Mouse (Mus musculus) MEL (cell line): Measurements from ENCODE around the gene Ssr1. TPM values are rescaled to one million over a fixed set of nuclear protein-coding genes. Genes with fewer than 3 reads are reported as not detected.

Experiments
- DNase-seq: peaks from one replicate; pipeline ENCODE4 v3.0.0; 2011; ENCODE audit warnings: low read depth, low spot score
- H3K27ac ChIP-seq: 2 replicates; pipeline ENCODE4 v1.5.1; 2012; ENCODE audit warnings: low read depth, mild to moderate bottlenecking, control low read depth, low read length, moderate library complexity; ENCODE audit not compliant: control insufficient read depth
- H3K27me3 ChIP-seq, 2 experiments: fragments of 150-350 bp in 1 of 2; sonication (generic) in 1 of 2; 2 replicates each; pipeline ENCODE4 v1.6.1; 2012; ENCODE audit warnings: low read length in 2 of 2, mild to moderate bottlenecking in 2 of 2, improper control_type of control experiment in 1 of 2, moderate library complexity in 1 of 2; ENCODE audit not compliant: insufficient read depth in 2 of 2, control insufficient read depth in 1 of 2
- H3K36me3 ChIP-seq, 2 experiments: 2 replicates each; pipeline ENCODE4 v1.6.1; 2012 to 2014; ENCODE audit warnings: low read length in 2 of 2, improper control_type of control experiment in 1 of 2, inconsistent platforms in 1 of 2, mild to moderate bottlenecking in 1 of 2; ENCODE audit not compliant: insufficient read depth in 2 of 2, control insufficient read depth in 1 of 2
- H3K4me1 ChIP-seq, 2 experiments: fragments of 150-350 bp in 1 of 2; sonication (generic) in 1 of 2; 2 replicates each; pipeline ENCODE4 v1.6.1; 2012; ENCODE audit warnings: low read length in 2 of 2, improper control_type of control experiment in 1 of 2, mild to moderate bottlenecking in 1 of 2; ENCODE audit not compliant: insufficient read depth in 2 of 2, control insufficient read depth in 1 of 2
- H3K4me3 ChIP-seq, 2 experiments: fragments of 150-350 bp in 1 of 2; sonication (generic) in 1 of 2; 2 replicates each; pipeline ENCODE4 v1.5.1; 2012; ENCODE audit warnings: low read depth in 2 of 2, low read length in 2 of 2, mild to moderate bottlenecking in 2 of 2, moderate library complexity in 2 of 2, control low read depth in 1 of 2, improper control_type of control experiment in 1 of 2; ENCODE audit not compliant: control insufficient read depth in 1 of 2, insufficient read depth in 1 of 2
- H3K79me2 ChIP-seq: 2 replicates; pipeline ENCODE4 v1.6.1; 2012; ENCODE audit warnings: mild to moderate bottlenecking, low read length, moderate library complexity; ENCODE audit not compliant: control insufficient read depth, poor library complexity, insufficient read depth
- H3K9ac ChIP-seq: 2 replicates; pipeline ENCODE4 v1.6.1; 2012; ENCODE audit warnings: low read depth, mild to moderate bottlenecking, control low read depth, low read length, moderate library complexity; ENCODE audit not compliant: control insufficient read depth, poor library complexity, severe bottlenecking
- H3K9me3 ChIP-seq: fragments of 150-350 bp; sonication (generic); replicated peaks from 2 replicates; pipeline ENCODE4 v1.6.1; 2012; ENCODE audit warnings: mild to moderate bottlenecking, low read length, improper control_type of control experiment, moderate library complexity; ENCODE audit not compliant: insufficient read depth
- BHLHE40 ChIP-seq: IDR thresholded peaks from 2 replicates; pipeline ENCODE4 v1.6.1; 2012; ENCODE audit warnings: low read depth, mild to moderate bottlenecking, inconsistent platforms, low read length, improper control_type of control experiment, borderline replicate concordance
- CHD1 ChIP-seq: IDR thresholded peaks from 2 replicates; pipeline ENCODE4 v1.6.1; 2012; ENCODE audit warnings: low read depth, mild to moderate bottlenecking, inconsistent platforms, low read length, improper control_type of control experiment
- CHD2 ChIP-seq: IDR thresholded peaks from 2 replicates; pipeline ENCODE4 v1.6.1; 2011; ENCODE audit warnings: low read length, improper control_type of control experiment
- CTCF ChIP-seq, 3 experiments: IDR thresholded peaks in 2 of 3; conservative IDR thresholded peaks in 1 of 3; 2 replicates each; pipeline ENCODE4 v1.5.1; 2011 to 2012; ENCODE audit warnings: low read length in 3 of 3, low read depth in 2 of 3, mild to moderate bottlenecking in 2 of 3, improper control_type of control experiment in 1 of 3, inconsistent platforms in 1 of 3, mixed read lengths in 1 of 3, moderate library complexity in 1 of 3; ENCODE audit not compliant: control insufficient read depth in 1 of 3, insufficient read depth in 1 of 3, poor library complexity in 1 of 3, severe bottlenecking in 1 of 3
- E2F4 ChIP-seq: IDR thresholded peaks from 2 replicates; pipeline ENCODE4 v1.6.1; 2011; ENCODE audit warnings: low read depth, low read length, improper control_type of control experiment, borderline replicate concordance
- ELF1 ChIP-seq: IDR thresholded peaks from 2 replicates; pipeline ENCODE4 v1.6.1; 2014; ENCODE audit warnings: low read depth, mild to moderate bottlenecking, inconsistent platforms, low read length, improper control_type of control experiment, moderate library complexity
- EP300 ChIP-seq, 2 experiments: IDR thresholded peaks; 2 replicates each; pipeline ENCODE4 v1.6.1; 2011; ENCODE audit warnings: improper control_type of control experiment in 2 of 2, low read length in 2 of 2, low read depth in 1 of 2, mild to moderate bottlenecking in 1 of 2
- ETS1 ChIP-seq: IDR thresholded peaks from 2 replicates; pipeline ENCODE4 v1.6.1; 2012; ENCODE audit warnings: low read depth, mild to moderate bottlenecking, inconsistent platforms, low read length, improper control_type of control experiment, moderate library complexity
- GABPA ChIP-seq: IDR thresholded peaks from 2 replicates; pipeline ENCODE4 v1.6.1; 2012; ENCODE audit warnings: low read depth, mild to moderate bottlenecking, inconsistent platforms, low read length, improper control_type of control experiment, moderate library complexity
- GATA1 ChIP-seq: IDR thresholded peaks from 2 replicates; pipeline ENCODE4 v1.6.1; 2011; ENCODE audit warnings: low read depth, low read length, improper control_type of control experiment
- HCFC1 ChIP-seq: IDR thresholded peaks from 2 replicates; pipeline ENCODE4 v1.6.1; 2012; ENCODE audit warnings: low read depth, mild to moderate bottlenecking, inconsistent platforms, low read length, improper control_type of control experiment, moderate library complexity
- JUND ChIP-seq: IDR thresholded peaks from 2 replicates; pipeline ENCODE4 v1.6.1; 2011; ENCODE audit warnings: low read depth, mild to moderate bottlenecking, improper control_type of control experiment, low read length
- KAT2A ChIP-seq: conservative IDR thresholded peaks from 2 replicates; pipeline ENCODE4 v1.6.1; 2012; ENCODE audit warnings: low read depth, low read length, improper control_type of control experiment, inconsistent platforms
- MAFK ChIP-seq: IDR thresholded peaks from 2 replicates; pipeline ENCODE4 v1.6.1; 2011; ENCODE audit warnings: low read depth, mild to moderate bottlenecking, low read length, improper control_type of control experiment, borderline replicate concordance
- MAX ChIP-seq: IDR thresholded peaks from 2 replicates; pipeline ENCODE4 v1.6.1; 2011; ENCODE audit warnings: low read length, improper control_type of control experiment
- MAZ ChIP-seq: IDR thresholded peaks from 2 replicates; pipeline ENCODE4 v1.6.1; 2012; ENCODE audit warnings: low read depth, mild to moderate bottlenecking, inconsistent platforms, low read length, improper control_type of control experiment
- MEF2A ChIP-seq: IDR thresholded peaks from 2 replicates; pipeline ENCODE4 v1.6.1; 2014; ENCODE audit warnings: low read depth, mild to moderate bottlenecking, inconsistent platforms, low read length, improper control_type of control experiment; ENCODE audit not compliant: poor library complexity, insufficient replicate concordance, severe bottlenecking; ENCODE audit errors: extremely low read depth
- MYB ChIP-seq: IDR thresholded peaks from 2 replicates; pipeline ENCODE4 v1.6.1; 2011; ENCODE audit warnings: mild to moderate bottlenecking, low read depth, low read length, improper control_type of control experiment
- MYC ChIP-seq: IDR thresholded peaks from 2 replicates; pipeline ENCODE4 v1.6.1; 2011; ENCODE audit warnings: low read depth, mild to moderate bottlenecking, low read length, improper control_type of control experiment, moderate library complexity
- NELFE ChIP-seq: IDR thresholded peaks from 2 replicates; pipeline ENCODE4 v1.6.1; 2011; ENCODE audit warnings: low read depth, low read length, improper control_type of control experiment
- NRF1 ChIP-seq: IDR thresholded peaks from 2 replicates; pipeline ENCODE4 v1.6.1; 2014; ENCODE audit warnings: low read depth, mild to moderate bottlenecking, inconsistent platforms, low read length, improper control_type of control experiment, moderate library complexity; ENCODE audit not compliant: poor library complexity, insufficient read depth, severe bottlenecking
- POLR2A ChIP-seq, 2 experiments: IDR thresholded peaks; 2 replicates each; pipeline ENCODE4 v1.6.1; 2011 to 2012; ENCODE audit warnings: low read length in 2 of 2, mild to moderate bottlenecking in 2 of 2, control low read depth in 1 of 2, improper control_type of control experiment in 1 of 2, low read depth in 1 of 2, moderate library complexity in 1 of 2; ENCODE audit not compliant: control insufficient read depth in 1 of 2, insufficient read depth in 1 of 2, poor library complexity in 1 of 2
- POLR2AphosphoS2 ChIP-seq: IDR thresholded peaks from 2 replicates; pipeline ENCODE4 v1.6.1; 2011; ENCODE audit warnings: low read length, improper control_type of control experiment
- POLR2AphosphoS5 ChIP-seq: IDR thresholded peaks from 2 replicates; pipeline ENCODE4 v1.6.1; 2012; ENCODE audit warnings: low read depth, borderline replicate concordance, mild to moderate bottlenecking, inconsistent platforms, low read length, moderate library complexity, mixed read lengths
- RAD21 ChIP-seq: IDR thresholded peaks from 2 replicates; pipeline ENCODE4 v1.6.1; 2011; ENCODE audit warnings: mild to moderate bottlenecking, low read depth, low read length, improper control_type of control experiment
- RCOR1 ChIP-seq: IDR thresholded peaks from 2 replicates; pipeline ENCODE4 v1.6.1; 2012; ENCODE audit warnings: low read depth, mild to moderate bottlenecking, inconsistent platforms, low read length, improper control_type of control experiment
- SIN3A ChIP-seq: IDR thresholded peaks from 2 replicates; pipeline ENCODE4 v1.6.1; 2012; ENCODE audit warnings: low read length, improper control_type of control experiment, inconsistent platforms
- SMC3 ChIP-seq: IDR thresholded peaks from 2 replicates; pipeline ENCODE4 v1.6.1; 2011; ENCODE audit warnings: low read depth, low read length, improper control_type of control experiment
- TAL1 ChIP-seq: IDR thresholded peaks from 2 replicates; pipeline ENCODE4 v1.6.1; 2012; ENCODE audit warnings: mild to moderate bottlenecking, inconsistent platforms, low read length, moderate library complexity, mixed read lengths
- TBP ChIP-seq: IDR thresholded peaks from 2 replicates; pipeline ENCODE4 v1.8.0; 2011; ENCODE audit warnings: low read depth, low read length, improper control_type of control experiment
- TCF12 ChIP-seq: IDR thresholded peaks from 2 replicates; pipeline ENCODE4 v1.6.1; 2014; ENCODE audit warnings: low read depth, mild to moderate bottlenecking, inconsistent platforms, low read length, improper control_type of control experiment, moderate library complexity
- UBTF ChIP-seq: IDR thresholded peaks from 2 replicates; pipeline ENCODE4 v1.6.1; 2012; ENCODE audit warnings: low read depth, mild to moderate bottlenecking, inconsistent platforms, low read length, improper control_type of control experiment, moderate library complexity, borderline replicate concordance; ENCODE audit not compliant: insufficient read depth
- USF1 ChIP-seq: IDR thresholded peaks from 2 replicates; pipeline ENCODE4 v1.6.1; 2014; ENCODE audit warnings: low read depth, mild to moderate bottlenecking, inconsistent platforms, low read length, improper control_type of control experiment, moderate library complexity
- USF2 ChIP-seq, 2 experiments: IDR thresholded peaks; 2 replicates each; pipeline ENCODE4 v1.6.1; 2011 to 2012; ENCODE audit warnings: improper control_type of control experiment in 2 of 2, low read length in 2 of 2, borderline replicate concordance in 1 of 2, inconsistent platforms in 1 of 2, low read depth in 1 of 2, mild to moderate bottlenecking in 1 of 2; ENCODE audit not compliant: insufficient read depth in 1 of 2
- ZC3H11A ChIP-seq: IDR thresholded peaks from 2 replicates; pipeline ENCODE4 v1.6.1; 2012; ENCODE audit warnings: low read depth, mild to moderate bottlenecking, inconsistent platforms, low read length, improper control_type of control experiment
- ZKSCAN1 ChIP-seq: IDR thresholded peaks from 2 replicates; pipeline ENCODE4 v1.6.1; 2012; ENCODE audit warnings: low read depth, mild to moderate bottlenecking, inconsistent platforms, low read length, improper control_type of control experiment, moderate library complexity
- ZMIZ1 ChIP-seq: IDR thresholded peaks from 2 replicates; pipeline ENCODE4 v1.6.1; 2012; ENCODE audit warnings: low read depth, mild to moderate bottlenecking, inconsistent platforms, low read length, improper control_type of control experiment, moderate library complexity
- ZNF384 ChIP-seq: IDR thresholded peaks from 2 replicates; pipeline ENCODE4 v1.6.1; 2012; ENCODE audit warnings: low read depth, mild to moderate bottlenecking, inconsistent platforms, low read length, improper control_type of control experiment
- polyA plus RNA-seq, 2 experiments: library from polyadenylated mRNA; stranded (reverse) in 1 of 2; unstranded in 1 of 2; fragments of >175 nt in 1 of 2; fragments of >200 nt in 1 of 2; gene quantifications; 2 replicates each; pipeline versions ENCODE4 v1.2.1 to v1.2.4; 2012; ENCODE audit warnings: low replicate concordance in 2 of 2, low read depth in 1 of 2; ENCODE audit not compliant: insufficient read length in 2 of 2, insufficient read depth in 1 of 2, missing spikeins in 1 of 2
- total RNA-seq: library from RNA; depleted of rRNA; stranded (reverse); fragments of 300-350 nt; gene quantifications from 2 replicates; pipeline ENCODE4 v1.2.3, GENCODE M21; 2012

Gene Ssr1
- total and polyA plus RNA-seq, 3 experiments: 30.9 to 104 (median 77.2) TPM

DNA sequence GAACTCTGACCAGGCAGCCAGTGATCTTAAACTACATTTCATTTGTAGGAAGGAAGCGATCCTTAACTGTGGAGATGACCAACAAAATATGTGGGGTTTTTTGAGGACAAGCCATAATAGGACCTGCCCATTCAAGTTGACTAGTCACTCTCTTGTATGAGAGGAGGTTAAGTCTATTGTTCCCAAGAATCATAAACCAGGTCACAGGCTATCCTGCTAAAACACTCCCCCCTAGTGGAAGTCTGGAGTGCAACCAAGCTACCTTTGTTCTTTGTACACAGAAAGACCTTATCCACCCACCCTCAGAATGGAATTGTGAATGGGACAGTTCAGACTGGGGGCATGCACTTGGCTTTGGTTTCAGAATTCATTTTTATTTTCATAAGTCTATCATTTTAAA is 49.7 kb downstream of the Ssr1 start:
- Histone ChIP-seq H3K36me3 (peaks cover 0 to 9% of the 10 kb centered on the region in 2 experiments; a peak in 2 of 4 replicates), H3K4me3 (no peak overlapping the region), H3K9me3 (no peaks in the 10 kb centered on the region), H3K27ac (no peak overlapping the region), H3K9ac (no peak overlapping the region), H3K4me1 (no peaks in the 10 kb centered on the region), H3K79me2 (no peaks in the 10 kb centered on the region), H3K27me3 (no peaks in the 10 kb centered on the region)
- peak; percentile 57 for DNase-seq
- peak; percentile 81 for TF ChIP-seq SMC3
- TF ChIP-seq TCF12: no peak
- 0 out of 2 replicates have a peak, but pooled peaks have one; percentile 15 for TF ChIP-seq MYC
- no peak for TF ChIP-seq MAX
- no peak for TF ChIP-seq RCOR1
- TF ChIP-seq USF2 (IDR thresholded peaks at IDR 0.05; ENCODE audit: borderline replicate concordance in 1 of 2, insufficient read depth in 1 of 2, low read depth in 1 of 2, low read length in 2 of 2): no peak
- TF ChIP-seq GABPA: no peak
- TF ChIP-seq MEF2A: no peak
- TF ChIP-seq UBTF: no peak
- no peak for TF ChIP-seq BHLHE40
- TF ChIP-seq NELFE: no peak
- no peak for TF ChIP-seq POLR2A (IDR thresholded peaks at IDR 0.05; ENCODE audit: control insufficient read depth in 1 of 2, insufficient read depth in 1 of 2, low read depth in 1 of 2, low read length in 2 of 2, poor library complexity in 1 of 2)
- TF ChIP-seq HCFC1: no peak
- TF ChIP-seq USF1: no peak
- TF ChIP-seq ELF1: no peak
- TF ChIP-seq KAT2A: no peak
- TF ChIP-seq ZKSCAN1: no peak
- no peak for TF ChIP-seq POLR2AphosphoS2
- TF ChIP-seq MYB: no peak
- no peak for TF ChIP-seq TBP
- no peak for TF ChIP-seq ZNF384
- no peak for TF ChIP-seq POLR2AphosphoS5
- TF ChIP-seq EP300 (IDR thresholded peaks at IDR 0.05; ENCODE audit: low read depth in 1 of 2, low read length in 2 of 2): no peak
- no peak for TF ChIP-seq CHD2
- TF ChIP-seq SIN3A: no peak; the same call in 1 of the 2 replicates
- no peak for TF ChIP-seq GATA1
- peak in 2 of 3 experiments; percentile 58 to 80; a peak in 4 of 6 replicates for TF ChIP-seq CTCF (IDR thresholded peaks at IDR 0.05 in 2 of 3, conservative IDR thresholded peaks at IDR 0.05 in 1 of 3; ENCODE audit: control insufficient read depth in 1 of 3, insufficient read depth in 1 of 3, low read depth in 2 of 3, low read length in 3 of 3, poor library complexity in 1 of 3, severe bottlenecking in 1 of 3)
- TF ChIP-seq RAD21: peak; percentile 87
- TF ChIP-seq TAL1: no peak
- TF ChIP-seq ZC3H11A: peak; percentile 77
- 0 out of 2 replicates have a peak, but pooled peaks have one; percentile 21 for TF ChIP-seq JUND
- no peak for TF ChIP-seq NRF1
- no peak for TF ChIP-seq ETS1
- no peak for TF ChIP-seq MAZ
- no peak for TF ChIP-seq CHD1
- TF ChIP-seq ZMIZ1: no peak
- TF ChIP-seq E2F4: no peak
- TF ChIP-seq MAFK: no peak
